Mouse (Mus musculus): ENCODE results near the gene Dync1li2. TPM values are rescaled to one million over a fixed set of nuclear protein-coding genes. Genes with fewer than 3 reads are reported as not detected.

Gene Dync1li2
- polyA plus RNA-seq, 1 experiment from 2014 or later = 19.0 TPM

- Histone ChIP-seq H3K4me2 (replicated peaks; ENCODE audit: low read depth) (no peak overlapping the region), H3K9me3 (ENCODE audit: control insufficient read depth) (no peaks in the 10 kb centered on the region), H3K9ac (ENCODE audit: low read depth, low read length) (no peak overlapping the region), H3K36me3 (ENCODE audit: control insufficient read depth, insufficient read depth) (peaks cover 10% of the 10 kb centered on the region; the same call in 1 of the 2 replicates), H3K27me3 (replicated peaks; ENCODE audit: control insufficient read depth, insufficient read depth, low read length) (no peaks in the 10 kb centered on the region), H3K27ac (ENCODE audit: low read depth, low read length) (no peak overlapping the region), H3K4me3 (ENCODE audit: low read depth, low read length) (no peak overlapping the region), H3K4me1 (replicated peaks; ENCODE audit: control insufficient read depth, insufficient read depth, low read length) (no peaks in the 10 kb centered on the region)
- no peak for ATAC-seq
- WGBS = 57% methylated on average over 7 of the region's 7 CpGs
- TF ChIP-seq CTCF (IDR thresholded peaks at IDR 0.05; ENCODE audit: low read depth) = no peak
These were observed 29.9 kb downstream of the Dync1li2 start for GRCm38 (mm10) chr8:104412805-104413532.

GRCm38 (mm10) chr8:104411972-104412371 is 30.9 kb downstream of the Dync1li2 start:
- H3K4me2 ChIP-seq (replicated peaks; ENCODE audit: low read depth) = no peak overlapping the region
- no peak overlapping the region for H3K9ac ChIP-seq (ENCODE audit: low read depth, low read length)
- no peak for TF ChIP-seq CTCF (IDR thresholded peaks at IDR 0.05; ENCODE audit: low read depth)
- 72% methylated on average over 3 of the region's 3 CpGs for WGBS
- 0 out of 2 replicates have a peak, but pooled peaks cover under 1% of the 10 kb centered on the region for H3K36me3 ChIP-seq (ENCODE audit: control insufficient read depth, insufficient read depth)
- no peaks in the 10 kb centered on the region for H3K9me3 ChIP-seq (ENCODE audit: control insufficient read depth)
- ATAC-seq = no peak
- H3K4me1 ChIP-seq (replicated peaks; ENCODE audit: control insufficient read depth, insufficient read depth, low read length) = no peaks in the 10 kb centered on the region
- H3K27me3 ChIP-seq (replicated peaks; ENCODE audit: control insufficient read depth, insufficient read depth, low read length) = no peaks in the 10 kb centered on the region
- no peak overlapping the region for H3K4me3 ChIP-seq (ENCODE audit: low read depth, low read length)
- no peak overlapping the region for H3K27ac ChIP-seq (ENCODE audit: low read depth, low read length)

GRCm38 (mm10) chr8:104411468-104411867 is 31.4 kb downstream of the Dync1li2 start:
- Histone ChIP-seq H3K4me3 (ENCODE audit: low read depth, low read length) (no peak overlapping the region), H3K9ac (ENCODE audit: low read depth, low read length) (no peak overlapping the region), H3K4me2 (replicated peaks; ENCODE audit: low read depth) (no peak overlapping the region), H3K27me3 (replicated peaks; ENCODE audit: control insufficient read depth, insufficient read depth, low read length) (no peaks in the 10 kb centered on the region), H3K27ac (ENCODE audit: low read depth, low read length) (no peak overlapping the region), H3K36me3 (ENCODE audit: control insufficient read depth, insufficient read depth) (no peaks in the 10 kb centered on the region), H3K4me1 (replicated peaks; ENCODE audit: control insufficient read depth, insufficient read depth, low read length) (no peaks in the 10 kb centered on the region), H3K9me3 (ENCODE audit: control insufficient read depth) (no peaks in the 10 kb centered on the region)
- WGBS = 85% methylated on average over 3 of the region's 3 CpGs
- TF ChIP-seq CTCF (IDR thresholded peaks at IDR 0.05; ENCODE audit: low read depth) = no peak
- no peak for ATAC-seq

GRCm38 (mm10) chr8:104410628-104411273 is 32.1 kb downstream of the Dync1li2 start:
- no peaks in the 10 kb centered on the region for H3K9me3 ChIP-seq (ENCODE audit: control insufficient read depth)
- ATAC-seq = no peak
- H3K4me1 ChIP-seq (replicated peaks; ENCODE audit: control insufficient read depth, insufficient read depth, low read length) = no peaks in the 10 kb centered on the region
- H3K4me3 ChIP-seq (ENCODE audit: low read depth, low read length) = no peak overlapping the region
- WGBS = 70% methylated on average over 7 of the region's 7 CpGs
- no peak overlapping the region for H3K4me2 ChIP-seq (replicated peaks; ENCODE audit: low read depth)
- H3K36me3 ChIP-seq (ENCODE audit: control insufficient read depth, insufficient read depth) = no peaks in the 10 kb centered on the region
- no peak overlapping the region for H3K9ac ChIP-seq (ENCODE audit: low read depth, low read length)
- H3K27me3 ChIP-seq (replicated peaks; ENCODE audit: control insufficient read depth, insufficient read depth, low read length) = no peaks in the 10 kb centered on the region
- no peak overlapping the region for H3K27ac ChIP-seq (ENCODE audit: low read depth, low read length)
- no peak for TF ChIP-seq CTCF (IDR thresholded peaks at IDR 0.05; ENCODE audit: low read depth)

GRCm38 (mm10) chr8:104408328-104409110 is 34.3 kb downstream of the Dync1li2 start:
- no peak for ATAC-seq
- H3K36me3 ChIP-seq (ENCODE audit: control insufficient read depth, insufficient read depth) = no peaks in the 10 kb centered on the region
- H3K4me3 ChIP-seq (ENCODE audit: low read depth, low read length) = no peak overlapping the region
- H3K9me3 ChIP-seq (ENCODE audit: control insufficient read depth) = no peaks in the 10 kb centered on the region
- H3K27ac ChIP-seq (ENCODE audit: low read depth, low read length) = no peak overlapping the region
- 79% methylated on average over 7 of the region's 7 CpGs for WGBS
- H3K4me2 ChIP-seq (replicated peaks; ENCODE audit: low read depth) = no peak overlapping the region
- no peak for TF ChIP-seq CTCF (IDR thresholded peaks at IDR 0.05; ENCODE audit: low read depth)
- no peaks in the 10 kb centered on the region for H3K4me1 ChIP-seq (replicated peaks; ENCODE audit: control insufficient read depth, insufficient read depth, low read length)
- H3K9ac ChIP-seq (ENCODE audit: low read depth, low read length) = no peak overlapping the region
- no peaks in the 10 kb centered on the region for H3K27me3 ChIP-seq (replicated peaks; ENCODE audit: control insufficient read depth, insufficient read depth, low read length)

Measured in intestine, postnatal 0 days (tissue).